Mouse (Mus musculus): ENCODE data around the gene Ubxn2a. TPM values are rescaled to one million over a fixed set of nuclear protein-coding genes. Genes with fewer than 3 reads are reported as not detected.
"Not testable (repeated sequence)": the region's sequence is repeated elsewhere in the genome, so short reads cannot be mapped to it uniquely, and the experiment has no call there.

The Ubxn2a gene
- total RNA-seq (2021): 10 to 100 TPM; 39.7 to 45.4 TPM
- long read RNA-seq, transcript Ubxn2a-202 (6 exons, 965 nt): minor isoform, 5 of 33 reads
- long read RNA-seq, transcript Ubxn2a-201 (7 exons, 2,696 nt): major isoform, 16 of 33 reads
- long read RNA-seq, partial matches to known transcripts: 2 of 33 reads
- long read RNA-seq, other reads (novel, unspliced or antisense): 10 of 33 reads

DNA sequence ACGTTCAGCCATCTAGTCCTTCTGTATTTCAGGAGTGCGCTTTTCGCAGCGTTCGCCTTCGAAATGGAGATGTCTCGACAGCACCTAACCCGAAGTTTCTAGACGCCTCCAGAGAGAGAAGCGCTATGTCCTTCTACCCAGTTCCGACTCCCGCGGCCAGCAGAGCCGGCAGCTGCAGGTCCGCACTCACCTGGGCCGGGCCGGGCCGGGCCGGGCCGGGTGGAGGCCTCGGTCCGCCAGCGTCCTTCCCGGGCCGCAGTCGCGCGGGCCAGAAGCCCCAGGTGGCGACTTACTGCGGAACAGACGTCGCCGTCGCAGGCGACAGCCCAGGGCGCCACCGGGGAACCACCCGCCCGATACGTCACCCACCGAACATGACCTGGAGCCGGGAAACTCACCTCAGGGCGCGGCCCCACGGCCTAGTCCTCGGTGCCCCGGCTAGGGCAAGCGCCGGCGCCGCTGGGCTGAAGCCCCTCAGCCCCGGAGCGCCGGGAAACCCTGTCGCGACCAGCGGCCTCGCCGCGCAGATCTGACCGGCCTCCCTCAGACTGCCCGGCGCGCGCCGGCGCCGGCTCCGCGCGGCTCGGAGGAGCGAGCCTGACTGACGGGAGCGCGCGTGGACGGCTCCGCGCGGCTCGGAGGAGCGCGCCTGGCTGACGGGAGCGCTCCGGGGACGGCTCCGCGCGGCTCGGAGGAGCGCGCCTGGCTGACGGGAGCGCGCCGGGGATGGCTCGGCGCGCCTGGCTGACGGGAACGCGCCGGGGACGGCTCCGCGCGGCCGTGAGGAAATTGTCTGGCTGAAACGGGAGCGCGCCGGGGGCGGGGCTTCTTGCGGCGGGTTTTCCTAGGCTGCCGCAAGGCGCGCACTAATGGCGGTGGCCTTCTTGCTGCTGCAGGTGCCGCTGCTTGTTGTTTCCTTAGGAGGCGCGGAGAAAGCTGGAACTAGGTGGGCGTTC is at the start of gene Ubxn2a:
Ubxn2a (minus strand) TSS at position 755 of the 956 bp plus-strand sequence.
- peak; percentile 96 to 97 for DNase-seq (ENCODE audit: low spot score in 2 of 2)

DNA sequence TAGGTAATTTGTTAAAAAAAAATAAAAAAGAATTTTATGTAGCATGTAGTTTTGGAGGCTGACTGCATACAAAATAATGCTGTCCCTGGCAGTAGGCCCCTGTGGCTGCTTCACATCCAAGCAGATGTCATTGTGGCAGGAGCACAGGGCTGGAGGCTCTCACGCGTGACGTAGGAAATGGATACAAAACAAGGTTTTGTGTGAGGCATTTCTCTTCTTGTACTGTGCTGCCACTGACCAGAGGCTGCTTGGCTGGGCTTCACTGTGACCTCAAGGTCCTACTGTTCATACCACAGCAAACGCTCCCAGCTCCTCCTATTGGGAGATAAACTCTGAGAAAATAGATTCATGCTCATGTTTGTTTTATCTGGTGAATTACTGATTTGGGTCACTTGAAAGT is 45.7 kb upstream of the Ubxn2a start:
- DNase-seq (ENCODE audit: low spot score in 2 of 2): no peak

DNA sequence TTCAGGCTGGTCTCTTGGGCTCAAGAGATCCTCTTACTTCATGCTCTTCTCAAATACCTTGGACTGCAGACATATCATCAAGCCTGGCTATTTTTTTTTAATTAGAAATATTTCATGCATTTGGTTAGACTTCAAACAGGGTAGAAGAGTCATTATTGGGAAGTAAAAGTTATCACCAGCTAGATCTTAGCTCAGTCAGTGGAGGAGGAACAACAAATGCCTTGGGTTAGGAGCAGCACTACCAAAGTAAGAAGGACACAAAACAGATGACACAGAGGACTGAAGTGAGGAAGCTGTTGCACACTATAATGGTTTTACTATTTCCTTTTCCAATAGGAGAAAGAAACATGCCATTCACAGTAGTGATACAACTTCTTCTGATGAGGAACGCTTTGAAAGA is 44.8 kb upstream of the Ubxn2a start:
- DNase-seq (ENCODE audit: low spot score in 2 of 2): no peak

DNA sequence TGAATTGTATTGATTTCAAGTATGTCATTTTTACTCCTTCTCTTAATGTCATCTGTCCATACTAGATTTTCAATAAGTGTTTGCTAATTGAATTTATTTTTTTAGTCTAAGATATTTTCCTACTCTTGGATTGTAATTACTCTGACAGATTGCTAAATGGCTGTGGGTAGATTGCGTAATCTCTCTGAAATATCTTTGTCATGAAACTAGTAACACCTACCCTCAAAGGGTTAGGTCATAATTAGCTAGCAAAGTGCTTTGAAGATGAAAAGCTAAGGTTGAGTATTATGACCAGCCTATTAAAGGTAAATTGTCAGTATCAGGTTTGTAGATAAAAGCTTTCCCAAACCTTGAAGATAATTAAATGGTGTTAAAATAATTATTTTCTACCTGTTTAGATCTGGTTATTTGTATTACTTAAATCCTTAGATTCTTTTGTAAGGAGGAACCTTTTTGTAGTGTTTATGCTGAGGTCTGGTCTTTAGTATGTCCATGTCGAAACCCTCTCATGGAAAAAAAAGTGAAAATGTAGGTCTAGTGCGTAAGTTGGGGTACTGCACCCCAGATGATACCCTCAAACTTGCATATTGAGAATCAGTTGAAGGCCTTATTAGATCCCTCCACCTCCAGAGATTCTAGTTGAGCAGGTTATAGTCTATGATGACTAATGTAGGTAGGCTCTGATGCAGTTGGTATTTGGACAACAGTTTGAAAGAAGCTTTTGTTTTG is 23.5 kb upstream of the Ubxn2a start:
- DNase-seq (ENCODE audit: low spot score in 2 of 2): no peak

DNA sequence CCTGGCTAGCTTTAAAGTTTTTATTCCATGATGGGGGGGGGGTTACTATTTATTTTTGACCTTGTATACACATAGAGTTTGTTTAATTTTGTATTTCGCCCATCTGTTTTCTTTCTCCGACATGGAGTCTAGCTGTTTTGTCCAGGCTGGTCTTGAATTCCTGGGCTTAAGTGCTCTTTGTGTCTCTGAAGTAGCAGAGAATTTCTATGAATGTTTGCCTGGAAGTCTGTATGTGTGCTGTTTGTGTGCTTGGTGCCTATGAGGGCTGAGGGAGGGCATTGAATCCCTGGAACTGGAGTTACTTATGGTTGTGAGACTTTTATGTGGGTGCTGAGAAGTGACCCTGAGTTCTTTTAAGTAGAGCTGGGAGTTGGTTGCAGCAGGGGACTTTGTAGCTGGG is 20.7 kb upstream of the Ubxn2a start:
- DNase-seq (ENCODE audit: low spot score in 2 of 2): no peak

DNA sequence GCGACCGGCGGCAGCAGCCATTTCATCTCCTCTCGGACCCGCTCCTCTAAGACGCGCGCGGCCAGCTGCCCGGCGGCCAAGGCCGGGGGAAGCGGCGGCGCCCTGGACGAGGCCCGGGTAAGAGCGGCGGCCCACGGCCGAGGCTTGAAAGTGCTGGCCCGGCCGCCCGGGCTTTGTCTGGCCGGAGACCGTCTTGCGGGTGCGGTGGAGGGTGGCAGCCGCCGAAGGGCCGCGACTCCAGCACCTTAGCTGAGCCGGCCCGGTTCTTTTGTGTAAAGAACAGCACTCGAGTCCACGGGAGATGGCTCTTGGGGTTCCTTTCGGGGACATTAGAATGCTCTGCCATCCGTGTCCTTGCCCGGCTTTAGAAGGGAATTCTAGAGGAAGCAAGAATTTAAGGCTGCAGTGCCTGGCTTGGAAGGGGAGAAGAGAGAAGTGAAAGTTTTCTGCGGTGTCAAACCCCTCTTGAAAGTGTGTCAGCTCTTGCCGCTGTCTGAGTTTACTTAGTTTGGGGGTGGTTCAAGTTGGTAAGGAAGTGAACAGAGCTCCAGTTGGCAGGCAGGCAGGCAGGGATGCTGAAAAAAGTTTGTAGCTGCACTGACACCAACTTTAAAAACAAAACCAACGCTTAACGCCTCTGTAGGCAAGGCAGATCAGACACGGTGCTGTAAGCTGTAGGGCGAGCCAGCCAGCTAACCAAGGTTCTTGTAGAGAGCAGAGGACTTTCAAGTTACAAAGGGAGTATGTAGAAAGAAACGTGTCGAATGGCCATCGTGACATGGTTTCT is 10.5 kb upstream of the Ubxn2a start:
- DNase-seq (ENCODE audit: low spot score in 2 of 2): peak; percentile 55 to 57

DNA sequence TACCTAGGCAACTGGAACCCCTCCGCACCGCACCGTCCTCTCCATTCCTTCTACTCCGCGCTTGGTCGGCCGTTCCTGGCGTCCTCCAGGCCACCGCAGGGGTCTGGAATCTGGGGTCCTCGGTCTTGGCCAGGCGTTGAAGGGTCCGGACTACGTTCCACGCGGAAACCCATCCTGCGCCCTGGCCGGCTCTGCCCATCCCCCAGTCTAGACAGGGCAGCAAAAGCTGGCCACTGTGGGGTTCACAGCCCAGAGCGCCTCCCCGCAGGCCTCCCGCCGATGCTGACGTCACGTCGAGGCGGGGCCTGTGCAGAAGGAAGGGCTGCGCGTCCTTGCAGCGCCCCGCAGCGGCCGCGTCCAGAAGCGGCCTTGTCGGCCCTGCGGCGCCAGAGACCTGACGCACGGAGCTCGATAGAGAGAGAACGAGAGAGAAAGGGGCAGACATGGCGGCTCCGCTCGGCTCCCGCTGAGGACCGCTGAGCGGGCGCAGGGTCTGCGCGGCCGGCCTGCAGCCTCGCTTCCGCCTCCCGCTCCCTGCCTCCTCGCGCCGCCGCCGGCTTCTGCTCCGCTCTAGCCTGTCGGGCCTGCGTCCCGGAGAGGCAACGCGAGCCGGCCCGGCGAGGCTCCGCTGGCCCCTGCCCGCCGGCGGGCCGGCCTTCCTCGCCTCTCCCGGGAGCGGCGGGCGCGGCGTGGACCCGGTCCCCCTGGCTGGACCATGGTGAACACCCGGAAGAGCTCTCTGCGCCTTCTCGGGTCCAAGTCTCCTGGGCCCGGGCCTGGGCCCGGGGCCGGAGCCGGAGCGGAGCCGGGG is 9.7 kb upstream of the Ubxn2a start, which contains the start of gene Atad2b:
Atad2b (plus strand) TSS at position 360 of the 811 bp plus-strand sequence.
- peak; percentile 97 to 99 for DNase-seq (ENCODE audit: low spot score in 2 of 2)

DNA sequence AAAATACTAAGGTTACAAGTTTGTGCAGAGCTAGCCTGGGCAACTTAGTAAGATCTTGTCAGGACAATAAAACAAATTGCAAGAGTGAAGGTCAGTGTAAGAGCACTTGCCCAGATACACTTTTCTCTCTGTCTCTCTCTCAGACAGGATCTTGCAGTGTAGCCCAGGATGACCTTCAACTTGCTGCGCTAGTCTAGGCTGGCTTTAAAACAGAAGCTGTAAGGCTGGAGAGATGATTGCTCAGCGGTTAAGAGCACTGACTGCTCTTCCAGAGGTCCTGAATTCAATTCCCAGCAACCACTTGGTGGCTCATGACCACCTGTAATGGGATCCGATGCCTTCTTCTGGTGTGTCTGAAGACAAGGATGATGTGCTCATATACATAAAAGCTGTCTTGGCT is 7.4 kb upstream of the Ubxn2a start:
- no peak for DNase-seq (ENCODE audit: low spot score in 2 of 2)

DNA sequence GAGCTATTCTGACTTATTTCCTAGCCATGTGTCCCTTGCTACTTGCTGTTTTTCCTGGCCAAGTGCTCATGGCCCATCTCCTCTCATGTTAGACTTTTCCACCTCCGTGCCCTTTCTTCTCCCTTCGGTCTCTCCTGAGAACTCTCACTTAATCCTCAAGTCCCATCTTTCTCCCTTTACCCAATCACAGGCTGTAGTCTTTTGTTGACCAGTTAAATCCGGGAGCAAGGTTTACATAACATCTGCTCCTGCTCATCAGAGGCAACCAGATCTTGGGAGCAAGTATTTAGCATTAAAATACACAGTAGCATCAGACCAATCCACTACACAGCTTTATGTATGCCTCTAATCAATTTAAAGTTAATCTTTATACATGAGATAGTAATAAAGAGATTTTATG is 6.9 kb upstream of the Ubxn2a start:
- no peak for DNase-seq (ENCODE audit: low spot score in 2 of 2)

DNA sequence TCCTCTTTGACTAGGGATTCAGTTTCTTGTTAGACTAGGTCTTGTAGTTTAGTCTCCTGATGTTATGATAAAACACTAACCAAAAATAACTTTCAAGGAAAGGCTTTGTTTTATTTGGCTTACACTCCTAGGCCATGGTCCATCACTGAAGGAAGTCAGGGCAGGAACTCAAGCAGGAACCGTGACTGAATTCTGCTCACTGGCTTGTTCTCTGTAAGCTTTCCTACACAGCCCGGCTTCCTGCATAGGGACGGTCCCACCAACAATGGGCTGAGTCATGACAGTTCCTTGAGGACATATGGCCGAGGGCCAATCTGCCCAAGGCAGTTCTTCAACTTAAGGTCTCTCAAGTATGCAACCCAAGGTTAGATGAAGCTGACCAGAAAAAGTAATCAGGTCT is 4.2 kb upstream of the Ubxn2a start:
- DNase-seq (ENCODE audit: low spot score in 2 of 2): no peak

DNA sequence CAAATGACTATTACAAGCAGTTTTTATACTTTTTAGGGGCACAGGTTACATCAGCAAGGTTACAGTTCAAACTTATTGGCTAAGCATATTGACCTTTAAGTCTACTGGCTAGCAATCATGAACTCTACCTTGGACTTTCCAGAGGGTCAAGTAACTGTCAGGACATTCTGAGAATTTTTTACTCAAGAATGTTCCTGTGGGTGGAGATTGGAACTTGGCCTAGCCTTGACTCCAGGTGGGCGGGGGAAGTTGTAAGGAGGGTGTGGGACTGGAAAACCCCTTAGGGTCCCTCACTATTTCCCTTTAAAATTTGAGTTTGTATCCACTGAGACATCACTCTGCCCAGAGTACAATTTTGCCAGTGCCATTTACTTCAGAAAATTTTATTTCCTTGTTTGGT is 3.0 kb upstream of the Ubxn2a start:
- DNase-seq (ENCODE audit: low spot score in 2 of 2): not testable (repeated sequence)

DNA sequence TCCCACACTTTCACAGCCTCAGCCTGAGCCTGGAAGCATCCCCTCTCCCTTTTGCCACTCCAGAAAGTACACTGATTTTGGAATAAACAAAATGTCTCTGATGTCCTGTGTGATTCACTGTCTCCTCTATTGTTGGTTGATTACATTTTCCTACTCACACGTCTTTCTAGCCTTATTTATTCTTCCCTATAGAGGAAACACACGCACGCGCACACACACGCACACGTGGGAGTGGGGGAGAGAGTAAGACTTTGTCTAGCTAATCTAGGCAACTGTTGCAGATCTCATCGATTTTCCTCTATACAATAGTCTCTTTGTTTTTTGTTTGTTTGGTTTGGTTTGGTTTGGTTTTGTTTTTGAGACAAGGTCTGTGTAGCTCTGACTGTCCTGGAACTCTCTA is 886 bp upstream of the Ubxn2a start:
- DNase-seq (ENCODE audit: low spot score in 2 of 2): no peak

DNA sequence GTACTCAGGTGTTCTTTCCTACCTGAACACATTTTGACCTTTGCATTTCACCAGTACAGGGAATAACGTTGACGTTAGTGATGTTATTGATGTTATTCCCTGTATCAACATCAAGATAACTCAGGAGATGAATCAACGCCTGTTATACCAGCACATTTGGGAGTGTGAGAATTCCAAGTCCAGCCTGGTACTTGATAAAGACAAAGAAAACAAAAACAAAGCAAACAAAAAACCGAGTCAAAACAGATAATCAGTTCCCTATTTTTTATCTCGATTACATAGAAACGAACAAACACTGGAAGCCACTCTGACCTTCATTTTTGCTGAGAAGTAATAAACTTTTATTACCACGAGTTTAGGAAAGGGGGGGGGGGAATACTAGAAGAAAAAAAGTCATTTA is 1.0 kb downstream of the Ubxn2a start:
- no peak for DNase-seq (ENCODE audit: low spot score in 2 of 2)

DNA sequence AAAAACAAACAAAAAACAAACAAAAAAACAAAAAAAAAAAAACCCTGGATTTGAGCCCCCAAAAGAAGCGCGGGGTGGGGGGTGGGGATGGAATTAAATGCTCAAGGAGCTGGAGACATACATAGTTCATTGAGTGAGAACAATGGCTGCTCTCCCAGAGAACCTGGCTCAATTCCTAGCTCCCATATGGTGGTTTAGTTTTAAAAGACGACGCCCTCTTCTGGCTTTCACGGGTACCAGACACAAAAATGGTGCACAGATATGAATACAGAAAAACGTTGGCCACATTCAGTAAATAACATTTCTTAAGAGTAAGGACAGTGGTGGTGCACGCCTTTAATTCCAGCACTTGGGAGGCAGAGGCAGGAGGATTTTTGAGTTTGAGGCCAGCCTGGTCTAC is 1.6 kb downstream of the Ubxn2a start:
- DNase-seq (ENCODE audit: low spot score in 2 of 2): no peak

DNA sequence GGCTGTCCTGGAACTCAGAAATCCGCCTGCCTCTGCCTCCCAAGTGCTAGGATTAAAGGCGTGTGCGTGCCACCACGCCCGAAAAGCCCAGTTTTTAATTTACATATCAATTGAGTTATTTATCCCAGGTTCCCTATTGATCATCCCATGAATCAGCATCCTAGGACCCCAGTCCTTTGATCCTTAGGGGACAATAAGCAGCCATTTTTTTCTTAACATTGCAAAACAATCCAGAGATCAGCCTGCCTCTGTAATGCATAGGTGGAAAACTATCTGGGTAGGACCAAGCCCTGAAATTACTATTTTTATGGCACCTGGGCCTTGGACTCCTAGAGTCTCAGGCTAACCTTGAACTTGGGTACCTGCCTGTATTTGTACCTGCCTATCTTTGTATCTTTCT is 9.5 kb downstream of the Ubxn2a start:
- DNase-seq (ENCODE audit: low spot score in 2 of 2): no peak

DNA sequence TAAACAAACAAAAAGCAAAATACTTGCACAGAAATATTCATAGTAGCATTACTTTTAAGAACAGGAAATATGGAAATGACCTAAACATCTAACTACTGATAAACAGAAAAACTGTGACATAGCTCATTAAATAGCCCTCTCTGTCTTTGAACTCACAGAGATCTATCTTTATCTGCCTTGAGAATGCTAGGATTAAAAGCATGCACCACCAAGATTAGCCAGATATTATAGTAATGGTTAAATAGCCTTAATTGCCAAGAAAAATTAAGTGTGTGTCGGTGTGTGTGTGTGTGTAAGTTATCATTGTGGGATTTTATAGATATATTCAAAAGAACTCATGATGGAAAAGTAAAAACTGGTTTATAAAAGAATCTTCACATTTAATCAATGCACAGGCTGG is 17.6 kb downstream of the Ubxn2a start:
- DNase-seq (ENCODE audit: low spot score in 2 of 2): no peak

DNA sequence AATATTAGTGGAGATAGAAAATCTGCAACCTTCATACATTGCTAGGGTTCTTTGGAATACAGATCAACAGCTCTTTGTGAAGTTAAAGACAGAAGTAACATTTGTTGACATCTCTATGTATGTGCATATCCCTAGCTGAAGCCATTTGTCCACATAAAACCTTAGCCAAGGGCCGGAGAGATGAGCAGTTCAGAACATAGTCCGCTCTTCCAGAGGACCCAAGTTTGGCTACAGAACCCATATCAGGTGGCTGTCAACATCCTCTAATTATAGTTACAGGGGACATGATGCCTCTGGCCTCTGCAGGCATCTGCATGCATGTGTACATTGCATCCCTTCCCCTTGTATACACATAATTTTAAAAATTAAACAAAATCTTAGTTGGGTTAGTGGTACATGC is 18.3 kb downstream of the Ubxn2a start:
- no peak for DNase-seq (ENCODE audit: low spot score in 2 of 2)

DNA sequence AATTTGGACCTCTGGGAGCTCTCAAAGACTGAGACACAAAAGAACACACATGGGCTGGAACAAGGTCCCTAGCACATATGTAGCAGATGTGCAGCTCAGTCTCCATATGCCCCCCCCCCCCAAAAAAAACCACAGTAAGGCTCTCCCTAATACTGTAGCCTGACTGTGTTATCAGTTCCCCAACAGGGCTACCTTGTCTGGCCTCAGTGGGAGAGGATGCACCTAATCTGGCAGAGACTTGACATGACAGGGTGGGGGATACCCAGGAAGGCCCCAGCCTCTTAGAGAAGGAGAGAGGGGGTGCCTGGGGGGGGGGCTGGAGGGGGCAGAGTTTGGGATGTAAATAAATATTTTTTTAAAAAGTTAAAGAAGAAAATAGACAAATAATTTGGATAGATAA is 18.8 kb downstream of the Ubxn2a start:
- no peak for DNase-seq (ENCODE audit: low spot score in 2 of 2)

DNA sequence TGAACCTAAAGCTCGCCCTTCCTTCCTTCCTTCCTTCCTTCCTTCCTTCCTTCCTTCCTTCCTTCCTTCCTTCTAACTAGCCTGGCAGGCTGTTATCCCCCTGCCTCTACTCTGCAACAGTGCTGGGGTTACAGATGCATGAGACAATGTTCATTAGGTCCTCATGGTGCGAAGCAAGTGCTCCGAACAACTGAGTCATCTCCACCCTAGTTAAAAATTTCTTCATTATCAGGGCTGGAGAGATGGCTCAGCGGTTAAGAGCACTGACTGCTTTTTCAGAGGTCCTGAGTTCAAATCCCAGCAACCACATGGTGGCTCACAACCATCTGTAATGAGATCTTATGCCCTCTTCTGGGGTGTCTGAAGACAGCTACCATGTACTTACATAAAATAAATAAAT is 20.9 kb downstream of the Ubxn2a start:
- DNase-seq (ENCODE audit: low spot score in 2 of 2): not testable (repeated sequence)

DNA sequence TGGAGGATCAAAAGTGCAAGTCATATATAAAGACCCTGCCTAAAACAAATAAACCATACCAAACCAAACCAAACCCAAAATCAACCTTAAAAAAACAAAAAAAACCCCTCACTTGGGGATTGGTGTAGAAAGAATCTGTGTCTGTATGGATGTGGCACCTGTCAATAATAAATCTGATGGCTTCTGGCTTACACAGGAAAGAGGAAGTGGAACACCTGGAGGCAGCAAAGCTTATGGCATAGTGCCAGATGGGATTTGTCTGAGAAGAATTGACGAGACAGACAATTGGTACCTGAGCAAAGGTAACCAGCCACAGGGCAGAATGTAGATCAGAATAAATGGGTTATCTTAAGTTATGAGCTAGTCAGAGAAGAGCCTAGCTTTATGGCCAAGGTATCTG is 22.4 kb downstream of the Ubxn2a start:
- DNase-seq (ENCODE audit: low spot score in 2 of 2): no peak

All from layer of hippocampus, postnatal 10 days (tissue).